Mouse (Mus musculus) ES-E14 (cell line): Measurements from ENCODE around the gene Zfp653. TPM values are rescaled to one million over a fixed set of nuclear protein-coding genes. Genes with fewer than 3 reads are reported as not detected.

Source experiments
- DNase-seq: peaks from one replicate; pipeline ENCODE4 v3.0.0-alpha.2; 2013; ENCODE audit warnings: low read depth, low spot score
- H3K27ac ChIP-seq: 2 replicates; pipeline ENCODE4 v1.5.1; 2012; ENCODE audit warnings: low read depth, mild to moderate bottlenecking, low read length, moderate library complexity, mixed read lengths; ENCODE audit not compliant: poor library complexity, insufficient read depth, severe bottlenecking
- H3K36me3 ChIP-seq: 2 replicates; pipeline ENCODE4 v1.6.1; 2012; ENCODE audit warnings: mild to moderate bottlenecking, low read length, moderate library complexity, mixed read lengths; ENCODE audit not compliant: control insufficient read depth, poor library complexity, insufficient read depth, severe bottlenecking
- H3K4me1 ChIP-seq, 2 experiments: fragments of 150-350 bp in 1 of 2; sonication (generic) in 1 of 2; 2 replicates each; pipeline ENCODE4 v1.6.1; 2012; ENCODE audit warnings: low read length in 2 of 2, mild to moderate bottlenecking in 1 of 2, mixed read lengths in 1 of 2; ENCODE audit not compliant: control insufficient read depth in 2 of 2, insufficient read depth in 2 of 2, poor library complexity in 1 of 2
- H3K4me3 ChIP-seq, 2 experiments: fragments of 150-350 bp in 1 of 2; sonication (generic) in 1 of 2; 2 replicates each; pipeline ENCODE4 v1.5.1; 2012; ENCODE audit warnings: low read length in 2 of 2, low read depth in 1 of 2, mild to moderate bottlenecking in 1 of 2, mixed read lengths in 1 of 2; ENCODE audit not compliant: insufficient read depth in 1 of 2, poor library complexity in 1 of 2, severe bottlenecking in 1 of 2
- H3K9ac ChIP-seq: 2 replicates; pipeline ENCODE4 v1.6.1; 2012; ENCODE audit warnings: low read depth, mild to moderate bottlenecking, low read length, mixed read lengths; ENCODE audit not compliant: poor library complexity, insufficient read depth, severe bottlenecking
- H3K9me3 ChIP-seq: fragments of 150-350 bp; sonication (generic); 2 replicates; pipeline ENCODE4 v1.6.1; 2012; ENCODE audit warnings: low read depth, mild to moderate bottlenecking, low read length; ENCODE audit not compliant: control insufficient read depth, insufficient read depth
- CHD2 ChIP-seq: IDR thresholded peaks from 2 replicates; pipeline ENCODE4 v1.6.1; 2014; ENCODE audit warnings: mild to moderate bottlenecking, low read depth, low read length, inconsistent platforms
- HCFC1 ChIP-seq: IDR thresholded peaks from 2 replicates; pipeline ENCODE4 v1.6.1; 2012; ENCODE audit warnings: low read length, inconsistent platforms, borderline replicate concordance; ENCODE audit not compliant: insufficient read depth
- MAFK ChIP-seq: IDR thresholded peaks from 2 replicates; pipeline ENCODE4 v1.6.1; 2014; ENCODE audit warnings: mild to moderate bottlenecking, low read depth, low read length, inconsistent platforms; ENCODE audit not compliant: insufficient read depth
- ZC3H11A ChIP-seq: IDR thresholded peaks from 2 replicates; pipeline ENCODE4 v1.6.1; 2012; ENCODE audit warnings: low read depth, mild to moderate bottlenecking, inconsistent platforms, low read length, borderline replicate concordance
- ZNF384 ChIP-seq: IDR thresholded peaks from 2 replicates; pipeline ENCODE4 v1.6.1; 2012; ENCODE audit warnings: low read depth, low read length, inconsistent platforms
- in situ Hi-C, 2 experiments: fragments of 600-800 bp; cut with MboI; formaldehyde crosslinking; loops; one replicate each; pipeline ENCODE4 v1.15.1; 2025; ENCODE audit warnings: low sequenced_read_pairs in 2 of 2, inconsistent platforms in 1 of 2; ENCODE audit not compliant: unreplicated experiment in 2 of 2
- total RNA-seq: library from RNA; depleted of rRNA; stranded (reverse); fragments of 300-350 nt; gene quantifications from 2 replicates; pipeline ENCODE4 v1.2.3, GENCODE M21; 2012

The Zfp653 gene
- total RNA-seq, 1 experiment: 10.9 TPM

- in situ Hi-C loops: no loop called here
- Histone ChIP-seq H3K4me3 (peak overlapping the region; percentile 53 to 61), H3K9me3 (no peaks in the 10 kb centered on the region)
Observed at GRCm38 (mm10) chr9:22054411-22055076, 16.6 kb downstream of the Zfp653 start.

DNA sequence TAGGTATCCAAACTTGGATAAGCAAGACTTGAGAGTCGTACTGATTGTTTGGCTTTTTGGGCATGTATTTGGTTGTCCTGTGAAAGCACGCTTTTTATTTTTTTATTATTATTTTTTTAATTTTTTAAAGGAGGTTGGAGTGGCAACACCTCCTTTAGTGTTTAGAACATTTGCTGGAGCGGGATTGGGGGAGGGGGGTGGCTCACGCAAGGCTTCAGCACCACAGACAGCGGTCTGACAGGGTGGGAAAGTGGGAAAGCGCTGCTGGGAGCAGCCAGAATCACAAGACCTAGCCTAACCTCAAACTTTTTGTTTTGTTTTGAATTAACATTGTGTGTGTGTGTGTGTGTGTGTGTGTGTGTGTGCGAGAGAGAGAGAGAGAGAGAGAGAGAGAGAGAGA lies 17.5 kb downstream of the Zfp653 start:
- TF ChIP-seq MAFK (no peak), ZC3H11A (no peak), HCFC1 (no peak), ZNF384 (no peak), CHD2 (no peak)
- Histone ChIP-seq H3K4me3 (no peak overlapping the region), H3K9me3 (no peaks in the 10 kb centered on the region), H3K4me1 (peaks cover 3 to 34% of the 10 kb centered on the region in 2 experiments; a peak in 3 of 4 replicates), H3K9ac (no peak overlapping the region), H3K36me3 (no peaks in the 10 kb centered on the region), H3K27ac (no peak overlapping the region)
- DNase-seq: no peak
- in situ Hi-C loops: no loop called here

More at GRCm38 (mm10) chr9:22054411-22055076, 16.6 kb downstream of the Zfp653 start:
- Histone ChIP-seq H3K27ac (no peak overlapping the region), H3K36me3 (no peaks in the 10 kb centered on the region), H3K9ac (peak overlapping the region; percentile 33; the same call in 1 of the 2 replicates), H3K4me1 (peaks cover 3 to 28% of the 10 kb centered on the region in 2 experiments; a peak in 3 of 4 replicates)
- peak; percentile 87 for DNase-seq
- TF ChIP-seq ZC3H11A (peak; percentile 24; the same call in 1 of the 2 replicates), ZNF384 (no peak), MAFK (no peak), HCFC1 (peak; percentile 58; the same call in 1 of the 2 replicates), CHD2 (no peak)

DNA sequence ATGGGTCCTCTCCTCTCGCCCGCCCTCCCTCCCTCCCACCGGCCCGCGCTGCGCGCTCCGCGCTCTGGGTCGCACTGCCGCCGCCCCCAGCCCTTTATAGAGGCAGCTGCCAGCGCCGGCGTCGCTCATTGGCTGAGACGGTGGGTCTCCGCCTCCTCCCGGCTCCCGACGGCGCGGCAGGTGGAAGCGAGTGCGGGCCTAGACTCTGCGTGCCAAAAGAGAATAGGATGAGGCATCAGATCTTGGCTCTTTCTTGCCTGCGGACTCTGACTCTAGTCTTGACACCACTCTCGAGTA lies 19.3 kb downstream of the Zfp653 start, which contains the start of gene Elavl3:
Gene Elavl3, minus strand, starts transcription at position 66 of the 297 bp plus-strand sequence.
- Histone ChIP-seq H3K4me3 (peak within 1 kb of the TSS; percentile 66 to 75), H3K4me1 (peaks cover 3 to 34% of the 10 kb centered on the region in 2 experiments; a peak in 3 of 4 replicates), H3K36me3 (no peaks in the 10 kb centered on the region), H3K9ac (peak within 1 kb of the TSS; percentile 44), H3K27ac (no peak within 1 kb of the TSS), H3K9me3 (no peaks in the 10 kb centered on the region)
- in situ Hi-C loops: no loop called here
- TF ChIP-seq HCFC1: no peak
- no peak for TF ChIP-seq ZC3H11A
- TF ChIP-seq ZNF384: no peak
- TF ChIP-seq CHD2: no peak
- no peak for TF ChIP-seq MAFK
- peak; percentile 55 for DNase-seq

DNA sequence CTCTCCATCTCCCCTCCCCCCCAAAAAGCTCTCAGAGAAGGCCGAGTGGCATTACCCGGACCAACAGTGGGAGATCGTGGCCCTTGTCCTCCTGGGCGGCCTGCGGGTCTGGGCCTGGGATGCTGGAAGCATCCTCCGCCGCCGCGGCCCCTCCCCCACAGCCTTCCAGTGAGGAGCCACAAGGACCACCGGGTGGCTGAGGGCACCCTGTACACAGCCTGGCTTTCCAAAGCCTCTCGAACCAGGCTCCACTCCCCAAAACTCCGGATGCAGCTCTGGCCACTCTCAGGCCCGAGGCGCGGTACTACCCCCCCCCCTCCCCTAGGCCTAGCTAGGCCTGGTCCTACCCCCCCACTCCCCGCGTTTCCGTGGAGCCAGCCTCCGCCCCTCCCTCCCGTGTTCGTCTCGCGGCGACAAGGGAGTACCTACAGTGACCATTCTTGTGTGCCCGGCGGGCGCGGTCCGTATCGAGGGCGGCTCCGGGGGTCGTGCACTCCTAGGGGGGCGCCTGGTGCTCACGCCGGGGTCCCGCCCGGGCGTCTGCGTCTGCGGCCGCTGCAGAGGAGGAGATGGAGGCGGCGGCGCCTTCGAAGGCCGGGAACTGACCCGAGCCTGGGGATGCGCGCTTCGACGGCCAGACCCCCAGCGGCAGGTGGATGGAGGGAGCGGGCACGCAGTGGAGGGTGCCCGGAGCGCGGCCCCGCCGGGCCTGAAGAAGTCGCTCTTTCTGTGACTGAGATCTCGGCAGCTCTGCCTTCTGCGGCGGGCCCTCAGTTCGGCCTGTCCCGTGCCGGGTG lies 19.8 kb downstream of the Zfp653 start:
- TF ChIP-seq ZC3H11A (no peak), ZNF384 (no peak), HCFC1 (no peak), MAFK (no peak), CHD2 (no peak)
- DNase-seq: no peak
- in situ Hi-C loops: no loop called here
- peaks cover 3 to 34% of the 10 kb centered on the region in 2 experiments; a peak in 3 of 4 replicates for H3K4me1 ChIP-seq
- H3K9me3 ChIP-seq: no peaks in the 10 kb centered on the region
- no peak overlapping the region for H3K27ac ChIP-seq
- H3K9ac ChIP-seq: peak overlapping the region; percentile 44
- H3K4me3 ChIP-seq: peak overlapping the region; percentile 66 to 75
- no peaks in the 10 kb centered on the region for H3K36me3 ChIP-seq
